Mouse (Mus musculus) cerebral cortex, adult 2 months (tissue): ENCODE measurements around the gene Hsf4.

Source experiments
- WGBS: fragments of 180-500 bp; shearing (Covaris S2); methylation state at CpG from one replicate; pipeline ENCODE4 v1.1.7; 2018; 5-methylcytosine and 5-hydroxymethylcytosine counted together

Gene Hsf4

DNA sequence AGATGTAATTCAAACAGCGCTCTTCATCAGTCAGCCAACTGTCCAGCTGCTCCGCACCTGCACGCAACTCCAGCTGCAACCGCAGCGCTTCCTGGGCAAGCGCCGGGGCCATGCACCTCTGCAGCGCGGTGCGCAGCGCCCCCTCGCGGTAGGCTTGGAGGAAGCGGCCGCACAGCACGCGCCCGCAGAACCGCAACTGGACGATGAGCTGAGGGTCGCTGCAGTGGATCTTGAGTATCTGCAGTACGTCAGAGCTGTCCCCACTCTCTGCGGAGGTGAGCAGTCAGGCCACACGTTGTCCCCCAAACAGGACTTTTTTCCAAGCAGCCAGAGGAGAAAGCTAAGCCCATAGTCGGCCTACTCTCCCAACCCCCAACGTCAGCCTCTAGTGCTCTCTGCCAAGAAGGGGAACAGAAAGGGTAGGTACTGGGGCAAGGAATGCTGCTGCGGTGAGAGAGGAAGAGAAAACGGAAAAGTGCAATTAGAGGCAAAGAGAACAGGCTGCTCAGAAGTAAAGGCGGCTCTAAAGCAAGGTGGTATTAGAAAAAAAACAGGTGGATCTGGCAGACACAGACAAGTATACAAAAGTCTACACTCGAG, 9.8 kb upstream of the Hsf4 start:
- 7% methylated on average over 30 of the region's 30 CpGs for WGBS

DNA sequence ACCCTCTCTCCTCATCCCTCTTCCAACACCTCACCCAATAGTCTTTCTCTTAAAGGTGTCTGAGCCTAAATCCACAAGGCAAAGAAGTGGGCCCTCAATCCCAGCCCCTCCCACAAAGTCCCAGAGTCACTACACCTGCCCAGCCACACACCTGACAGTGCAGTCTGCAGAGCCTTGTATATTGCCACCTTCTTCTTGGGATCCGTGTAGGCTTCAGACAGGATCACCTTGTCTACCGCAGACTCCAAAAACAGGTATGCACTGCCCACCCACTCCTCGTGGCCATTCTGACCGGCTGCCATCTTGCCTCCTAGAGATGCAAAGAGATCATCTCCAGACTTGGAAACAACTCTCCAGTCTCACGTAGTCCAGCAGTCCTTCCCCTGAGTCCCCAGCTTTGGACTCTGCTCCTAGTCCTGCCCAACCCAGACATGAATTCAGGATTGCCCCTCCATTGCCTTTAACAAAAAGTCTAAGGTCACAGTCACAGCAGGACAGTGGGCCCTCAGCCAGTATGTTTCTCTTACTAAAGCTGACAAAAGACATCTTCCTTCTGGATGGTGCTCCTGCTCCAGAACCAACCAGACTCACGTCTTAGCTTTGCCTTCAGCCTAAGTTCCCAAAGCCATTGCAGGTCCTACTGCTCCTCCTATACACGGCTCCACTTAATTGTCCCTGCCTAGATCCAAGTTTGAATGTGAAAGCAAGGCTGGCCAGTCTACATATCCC, 9.1 kb upstream of the Hsf4 start:
- WGBS, result 81% methylated on average over 7 of the region's 7 CpGs

DNA sequence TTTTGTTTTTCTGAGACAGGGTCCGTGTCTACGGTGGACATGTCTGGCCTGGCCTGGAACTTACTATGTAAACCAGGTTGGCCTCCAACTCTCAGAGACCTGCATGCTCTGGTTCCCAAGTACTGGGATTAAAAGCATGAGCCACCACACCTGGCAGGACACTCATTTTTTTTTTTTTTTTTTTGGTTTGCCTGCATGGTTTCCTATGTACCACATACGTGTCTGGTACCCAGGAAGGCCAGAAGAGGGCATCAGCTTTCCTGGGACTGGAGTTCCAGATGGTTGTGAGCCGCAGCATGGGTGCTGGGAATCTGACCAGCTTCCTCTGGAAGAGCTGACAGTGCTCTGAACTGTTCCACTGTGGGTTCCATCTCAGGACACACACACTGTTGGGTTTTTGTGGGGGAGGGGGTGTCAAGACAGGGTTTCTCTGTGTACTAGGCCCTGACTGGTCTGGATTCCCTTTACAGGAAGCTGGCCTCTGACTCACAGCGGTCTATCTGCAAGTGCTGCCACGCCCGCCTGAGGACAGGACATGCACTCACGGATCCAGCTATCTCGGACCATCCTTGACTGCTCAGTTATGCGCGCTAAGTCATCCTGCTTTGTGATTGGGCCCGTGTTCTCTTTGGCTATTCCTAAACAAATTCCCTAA, 8.1 kb upstream of the Hsf4 start:
- WGBS, result 92% methylated on average over 12 of the region's 12 CpGs

DNA sequence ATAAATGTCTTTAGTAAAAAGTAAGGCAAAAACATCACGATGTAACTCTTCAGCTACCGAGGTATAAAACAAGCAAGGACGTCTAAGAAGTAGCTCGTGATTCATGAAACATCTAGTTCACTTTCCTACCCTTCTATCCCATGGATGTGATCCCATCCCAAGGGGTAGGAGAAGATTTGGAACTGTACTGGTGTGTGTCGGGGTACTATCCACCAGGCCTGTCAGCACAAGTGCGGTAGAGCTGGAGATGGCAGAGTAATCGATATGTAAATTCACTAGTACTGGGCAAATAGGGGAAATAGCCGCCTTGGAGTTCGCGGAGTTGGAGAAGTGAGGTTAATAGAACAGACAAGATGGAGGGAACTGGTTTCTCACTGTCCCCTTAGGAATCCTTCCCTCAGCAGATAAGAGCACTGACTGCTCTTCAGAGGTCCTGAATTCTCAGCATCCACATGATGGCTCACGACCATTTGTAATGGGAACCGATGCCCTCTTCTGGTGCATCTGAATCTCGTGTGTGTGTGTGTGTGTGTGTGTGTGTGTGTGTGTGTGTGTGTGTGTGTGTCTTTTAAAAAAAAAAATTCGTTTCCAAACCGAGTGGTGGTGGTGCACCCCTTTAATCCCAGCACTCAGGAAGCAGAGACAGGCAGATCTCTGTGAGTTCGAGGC, 6.2 kb upstream of the Hsf4 start:
- WGBS, result 49% methylated on average over 16 of the region's 16 CpGs

DNA sequence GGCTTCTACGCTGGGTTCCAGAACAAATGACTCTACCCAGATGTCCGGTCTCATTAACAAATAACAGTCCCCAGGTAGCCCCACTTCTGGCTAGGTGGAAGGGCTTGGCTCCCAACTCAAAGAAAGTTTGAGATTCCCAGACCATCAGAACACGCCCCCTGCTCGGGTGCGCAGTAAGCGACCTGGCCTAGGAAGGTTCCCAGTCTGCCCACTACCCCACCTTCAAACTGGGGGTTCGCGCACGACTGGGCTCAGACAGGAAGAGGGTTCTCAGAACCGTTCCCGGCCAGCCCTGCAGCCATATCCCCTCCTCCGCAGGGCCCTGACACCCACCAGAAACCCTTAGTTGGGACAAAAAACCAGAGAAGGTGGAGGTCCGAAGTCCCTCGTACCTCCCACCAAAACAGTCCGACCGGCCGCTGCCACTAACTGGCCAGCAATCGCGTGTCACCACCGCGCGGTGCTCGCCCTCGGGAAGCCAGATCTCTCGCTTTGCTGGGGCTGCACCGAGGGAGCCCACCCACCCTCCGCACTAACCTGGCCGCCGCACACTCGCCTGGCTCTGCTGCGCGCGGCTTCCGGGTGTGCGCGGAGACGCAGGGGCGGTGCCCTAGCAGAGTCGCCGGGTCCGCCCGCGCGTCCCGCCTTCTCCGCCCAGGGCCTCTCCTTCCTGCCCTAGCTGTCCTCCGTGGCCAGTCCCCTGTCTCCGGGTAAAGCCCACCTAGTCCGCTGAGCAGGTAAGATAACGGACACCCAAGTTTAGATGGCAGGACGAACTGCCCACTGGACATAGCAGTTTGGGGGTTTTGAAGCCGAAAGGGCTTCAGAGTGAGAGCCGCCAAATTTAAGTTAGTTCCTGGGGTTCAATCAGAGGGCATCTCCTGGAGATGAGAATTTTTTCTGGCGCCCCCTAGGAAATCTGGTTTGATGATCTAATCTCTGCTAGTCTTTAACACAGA, 5.3 kb upstream of the Hsf4 start, which contains the start of the genes Tradd and Fbxl8:
Gene Tradd, minus strand, starts transcription at position 586 of the 959 bp plus-strand sequence.
Gene Fbxl8, plus strand, starts transcription at position 625 of the 959 bp plus-strand sequence.
- WGBS, result 2% methylated on average over 54 of the region's 54 CpGs

DNA sequence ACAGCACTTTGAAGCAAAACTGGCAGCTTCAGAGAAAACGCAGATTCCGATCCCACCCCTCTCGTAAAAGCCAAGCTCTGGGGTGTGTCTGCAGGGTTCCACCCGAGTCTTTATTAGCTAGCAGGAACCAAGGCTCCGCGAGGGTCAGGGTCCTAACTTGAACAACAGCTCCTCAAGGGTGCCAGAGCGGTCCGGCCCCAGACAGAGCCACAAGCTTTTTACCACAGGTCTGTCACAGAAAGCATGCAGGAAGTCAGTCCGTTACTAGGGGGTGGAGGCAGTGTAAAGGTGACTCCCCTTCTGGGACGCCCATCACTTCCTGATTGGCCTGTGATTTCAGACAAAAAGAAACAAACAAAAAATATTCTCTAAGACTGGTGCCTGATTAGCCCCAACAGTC, 4.5 kb upstream of the Hsf4 start:
- WGBS, result 16% methylated on average over 10 of the region's 10 CpGs

DNA sequence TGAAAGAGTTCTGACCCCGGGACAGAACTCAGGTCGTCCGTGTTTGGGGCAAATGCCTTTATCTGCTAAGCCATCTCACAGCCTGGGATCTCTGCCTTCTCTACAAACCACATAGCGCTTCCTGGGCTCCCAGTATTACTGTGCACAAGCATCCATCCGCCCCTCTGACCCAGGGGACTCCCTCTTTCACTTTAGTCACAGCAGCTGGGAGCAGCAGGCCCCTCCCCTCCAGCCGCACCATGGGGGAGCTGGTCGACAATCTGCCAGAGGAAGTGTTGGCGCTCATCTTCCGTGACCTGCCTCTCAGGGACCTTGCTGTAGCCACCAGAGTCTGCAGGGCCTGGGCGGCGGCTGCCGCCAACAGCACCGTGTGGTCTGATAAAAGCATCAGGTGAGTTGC, 2.8 kb upstream of the Hsf4 start:
- 52% methylated on average over 13 of the region's 13 CpGs for WGBS

DNA sequence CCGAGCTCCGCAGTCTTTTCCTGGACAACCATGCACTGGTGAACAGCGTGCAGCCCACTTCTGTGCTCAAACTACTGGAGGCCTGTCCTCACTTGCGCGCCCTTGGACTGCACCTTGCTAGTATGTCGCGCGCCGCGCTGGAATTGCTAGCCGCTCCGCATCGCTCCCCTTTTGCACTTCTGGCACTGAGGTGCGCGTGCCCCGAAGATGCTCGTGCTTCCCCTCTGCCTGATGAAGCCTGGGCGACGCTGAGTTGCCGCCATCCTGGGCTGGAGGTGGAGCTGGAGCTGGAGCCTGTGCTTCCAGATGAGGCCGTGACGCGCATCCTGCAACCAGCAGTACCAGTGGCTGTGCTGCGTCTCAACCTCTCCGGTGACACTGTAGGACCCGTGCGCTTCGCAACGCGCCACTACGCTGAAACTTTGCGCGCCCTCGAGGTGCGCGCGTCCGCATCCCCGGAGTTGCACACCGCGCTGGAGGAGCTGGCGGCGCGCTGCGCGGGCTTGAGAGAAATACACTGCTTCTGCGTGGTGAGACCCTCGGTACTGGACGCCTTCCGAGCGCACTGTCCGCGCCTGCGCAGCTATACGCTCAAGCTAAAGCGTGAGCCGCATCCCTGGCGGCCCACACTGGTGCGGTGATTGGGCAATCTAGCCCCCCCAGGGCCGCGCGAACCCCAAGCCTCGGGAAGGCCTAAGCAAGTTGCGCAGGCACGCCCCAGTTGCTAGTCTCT, 1.1 kb upstream of the Hsf4 start:
- WGBS, result 7% methylated on average over 65 of the region's 65 CpGs

DNA sequence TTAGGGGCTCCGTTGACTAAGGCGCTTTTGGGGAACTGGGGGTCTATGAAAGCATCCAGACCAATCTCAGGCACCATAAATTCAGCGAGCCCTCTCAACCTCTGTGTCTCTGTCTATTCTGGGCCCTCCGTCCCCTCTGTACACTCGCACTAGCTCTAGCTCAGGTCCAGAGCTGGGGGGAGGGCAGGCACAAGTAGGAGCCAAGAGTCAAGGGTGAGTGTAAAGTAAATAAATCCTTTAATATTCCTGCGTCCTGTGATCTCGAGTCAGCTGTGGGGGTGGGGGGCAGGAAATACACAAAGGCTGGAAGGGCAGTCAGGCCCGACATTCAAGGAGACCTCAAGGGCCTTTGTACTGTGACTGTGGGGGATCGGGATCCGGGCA, 534 bp upstream of the Hsf4 start:
- 6% methylated on average over 10 of the region's 10 CpGs for WGBS

DNA sequence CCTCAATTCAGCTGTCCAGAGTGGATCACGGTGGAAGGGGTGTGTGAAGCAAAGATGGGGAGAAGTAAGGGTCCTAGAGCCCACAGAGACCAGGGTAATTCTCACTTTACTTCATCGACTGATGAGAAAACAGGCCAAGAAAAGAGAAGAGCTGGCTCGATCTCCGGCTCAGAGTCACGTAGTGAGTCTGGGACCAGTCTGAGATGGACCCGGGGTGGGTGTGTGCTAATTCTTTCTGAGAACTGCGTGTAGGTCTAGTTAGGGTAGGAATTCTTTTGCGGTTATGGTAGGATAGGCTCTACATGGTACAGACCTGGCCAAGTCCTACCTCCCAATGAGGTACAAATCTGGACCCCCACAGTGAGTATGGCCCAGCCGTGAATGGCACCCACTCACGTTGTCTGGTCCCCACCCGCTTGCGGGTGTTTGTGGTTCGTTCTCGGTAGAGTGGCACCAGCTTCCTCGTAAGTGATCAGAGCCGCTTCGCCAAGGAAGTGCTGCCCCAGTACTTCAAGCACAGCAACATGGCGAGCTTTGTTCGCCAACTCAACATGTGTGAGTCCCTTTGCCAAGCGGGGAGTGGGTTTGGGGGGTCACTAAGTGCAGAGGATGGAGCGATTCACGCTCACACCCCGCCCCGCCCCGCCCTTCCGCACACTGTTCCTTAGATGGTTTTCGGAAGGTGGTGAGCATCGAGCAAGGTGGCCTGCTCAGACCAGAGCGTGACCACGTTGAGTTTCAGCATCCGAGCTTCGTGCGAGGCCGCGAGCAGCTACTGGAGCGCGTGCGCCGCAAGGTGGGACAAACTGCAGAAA, 707 bp downstream of the Hsf4 start:
- WGBS, result 21% methylated on average over 39 of the region's 39 CpGs

DNA sequence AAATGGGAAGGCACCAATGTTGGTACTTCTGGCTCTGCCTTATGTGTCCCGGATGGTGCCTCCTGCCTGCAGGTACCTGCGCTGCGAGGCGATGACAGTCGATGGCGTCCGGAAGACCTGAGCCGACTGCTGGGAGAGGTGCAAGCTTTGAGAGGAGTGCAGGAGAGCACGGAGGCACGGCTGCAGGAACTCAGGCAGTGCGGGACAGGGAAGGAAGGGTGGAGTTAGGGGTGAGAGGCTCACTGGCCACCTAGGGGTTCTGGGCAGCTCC, 1.2 kb downstream of the Hsf4 start:
- 32% methylated on average over 11 of the region's 11 CpGs for WGBS

DNA sequence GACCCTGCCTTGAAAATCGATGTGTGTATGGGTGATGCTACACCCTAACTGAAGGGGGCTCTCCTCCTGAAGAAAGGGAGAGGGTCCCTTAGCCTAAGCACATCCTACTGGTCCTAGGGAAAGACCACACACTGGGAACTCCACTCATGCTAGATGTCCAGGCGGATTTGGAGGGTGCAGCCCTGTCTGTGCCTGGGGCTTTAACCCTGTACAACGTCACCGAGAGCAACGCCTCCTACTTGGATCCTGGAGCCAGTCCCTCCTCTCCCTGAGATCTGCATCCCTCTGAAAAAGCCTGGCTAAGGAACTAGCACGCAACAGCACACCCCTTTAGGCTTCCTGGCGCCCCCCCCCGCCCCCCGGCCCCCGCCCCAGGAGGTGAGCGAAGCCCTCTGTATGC, 5.8 kb downstream of the Hsf4 start:
- WGBS, result 8% methylated on average over 11 of the region's 11 CpGs

DNA sequence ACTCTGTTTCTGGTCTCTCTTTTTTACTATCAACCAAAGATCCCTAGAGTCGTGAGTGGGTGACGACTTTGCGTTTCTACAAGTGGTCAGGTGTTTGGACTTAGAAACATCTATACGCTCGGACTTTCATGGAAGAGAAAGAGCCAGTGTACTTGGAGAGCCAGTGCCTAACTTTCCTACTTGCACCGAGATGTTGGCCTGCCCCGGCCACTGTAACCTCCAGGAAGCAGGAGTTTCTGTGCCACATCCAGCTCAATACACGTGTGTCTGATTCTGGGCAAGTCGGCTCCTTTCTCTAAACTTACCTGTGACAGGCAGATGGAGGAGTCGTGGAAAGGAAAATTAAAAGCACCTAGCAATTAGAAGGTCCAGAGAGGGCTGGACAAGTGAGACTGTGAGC, 6.2 kb downstream of the Hsf4 start, which contains the start of gene Nol3:
Gene Nol3, plus strand, starts transcription at position 301 of the 400 bp plus-strand sequence.
- WGBS, result 3% methylated on average over 10 of the region's 10 CpGs

DNA sequence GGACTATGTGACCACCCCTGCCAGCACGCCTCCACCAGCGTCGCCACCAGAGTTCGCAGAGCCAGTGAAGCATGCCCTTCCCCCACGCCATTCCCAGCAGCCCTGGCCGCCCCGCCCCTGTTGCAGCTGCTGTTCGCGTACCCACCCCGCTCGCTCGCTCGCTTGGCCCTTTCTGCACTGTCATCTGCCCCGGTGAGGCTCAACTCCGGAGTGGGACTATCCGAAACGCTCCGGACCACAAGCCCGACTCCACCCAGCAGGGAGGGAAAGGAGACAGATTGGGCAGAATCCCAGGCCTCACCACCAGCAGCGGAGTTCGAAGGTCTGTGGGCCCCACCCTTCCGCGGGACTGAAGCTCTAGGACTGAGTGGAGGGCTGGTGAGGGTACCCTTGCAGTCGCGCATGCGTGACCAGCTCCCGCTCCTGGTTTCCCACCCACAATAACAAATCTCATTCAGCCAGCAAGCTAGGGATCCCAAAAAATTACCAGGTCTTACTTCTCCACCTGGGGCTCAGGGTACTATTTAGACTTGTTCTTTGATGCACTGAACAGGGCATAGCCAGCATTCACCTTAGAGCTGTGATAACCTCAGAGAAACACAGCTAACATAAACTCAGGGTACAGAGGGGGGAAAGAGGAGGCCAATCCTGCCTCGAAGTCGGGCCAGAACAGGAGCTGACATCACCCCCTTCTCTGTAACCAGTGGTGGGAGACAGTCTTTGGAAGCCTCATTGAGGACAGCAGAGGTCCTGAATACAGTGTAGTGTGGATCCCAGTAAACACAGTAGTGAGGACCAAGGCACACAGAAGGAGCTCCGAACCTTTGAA, 6.9 kb downstream of the Hsf4 start:
- WGBS, result 4% methylated on average over 30 of the region's 30 CpGs

DNA sequence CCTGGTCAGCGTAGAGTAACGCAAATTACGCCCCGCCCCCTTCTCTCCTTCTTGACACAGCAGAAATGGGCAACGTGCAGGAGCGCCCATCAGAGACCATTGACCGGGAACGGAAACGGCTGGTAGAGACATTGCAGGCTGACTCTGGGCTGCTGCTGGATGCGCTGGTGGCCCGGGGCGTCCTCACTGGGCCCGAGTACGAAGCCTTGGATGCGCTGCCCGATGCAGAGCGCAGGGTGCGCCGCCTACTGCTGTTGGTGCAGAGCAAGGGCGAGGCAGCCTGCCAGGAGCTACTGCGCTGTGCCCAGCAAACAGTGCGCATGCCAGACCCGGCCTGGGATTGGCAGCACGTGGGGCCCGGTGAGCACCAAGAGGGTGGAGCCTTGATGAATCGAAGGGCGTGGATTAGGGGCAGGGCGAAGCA, 9.3 kb downstream of the Hsf4 start:
- 5% methylated on average over 28 of the region's 28 CpGs for WGBS

DNA sequence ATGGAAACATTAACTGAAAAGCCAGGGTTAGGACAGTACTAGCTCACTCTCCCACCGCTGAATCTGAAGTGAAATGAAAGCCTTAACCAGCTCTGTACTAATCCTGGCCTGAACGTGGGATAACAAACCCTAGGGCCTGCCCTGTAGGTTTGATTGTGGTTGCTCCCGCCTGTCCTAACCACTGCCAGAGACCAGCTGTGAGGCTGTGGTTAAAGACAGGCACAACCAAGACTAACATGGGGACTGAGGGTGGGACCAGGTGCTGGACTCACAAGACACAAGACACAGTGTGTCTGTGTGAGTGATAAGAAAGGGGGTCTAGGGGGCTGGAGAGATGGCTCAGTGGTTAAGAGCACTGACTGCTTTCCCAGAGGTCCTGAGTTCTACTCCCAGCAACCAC, 11.0 kb downstream of the Hsf4 start:
- 84% methylated on average over 3 of the region's 3 CpGs for WGBS

DNA sequence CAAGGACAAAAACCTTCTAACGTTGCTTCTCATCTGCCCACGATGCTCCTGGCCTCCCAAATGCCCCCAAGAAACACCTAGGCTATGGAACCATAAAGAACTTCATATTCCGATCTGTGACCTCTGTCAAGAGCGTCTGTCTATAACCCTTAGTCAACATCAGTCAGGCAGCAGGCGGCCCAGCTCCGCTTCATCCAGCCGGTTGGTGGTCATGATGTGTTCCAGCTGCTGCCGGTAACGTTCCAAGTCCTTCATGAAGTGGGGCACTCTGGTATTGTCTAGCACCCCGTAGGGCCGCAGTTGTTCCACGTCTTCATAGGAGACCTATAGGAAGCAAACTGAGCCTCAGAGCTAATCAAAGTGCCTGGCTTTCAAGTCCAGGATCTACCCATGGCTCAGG, 12.2 kb downstream of the Hsf4 start:
- 93% methylated on average over 12 of the region's 12 CpGs for WGBS

DNA sequence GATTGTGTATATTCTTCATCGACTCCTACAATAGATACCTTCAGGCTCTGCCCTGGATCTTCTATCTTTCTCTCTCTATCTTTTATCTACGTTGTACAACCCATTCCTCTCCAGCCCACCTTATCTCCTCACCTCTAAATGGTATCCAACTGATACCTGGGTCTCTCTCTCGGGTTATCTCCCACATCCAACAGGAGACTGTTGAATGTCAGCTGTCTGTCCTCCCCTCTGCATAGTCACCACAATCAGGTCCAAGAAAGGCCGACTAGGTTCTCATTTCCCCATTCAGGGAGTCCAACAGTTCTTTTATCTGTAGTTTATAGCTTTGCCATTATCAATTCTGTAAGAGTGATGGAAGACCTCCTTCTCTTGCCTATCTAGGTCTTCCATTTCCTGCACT, 12.6 kb downstream of the Hsf4 start:
- WGBS, result 94% methylated on average over 4 of the region's 4 CpGs

DNA sequence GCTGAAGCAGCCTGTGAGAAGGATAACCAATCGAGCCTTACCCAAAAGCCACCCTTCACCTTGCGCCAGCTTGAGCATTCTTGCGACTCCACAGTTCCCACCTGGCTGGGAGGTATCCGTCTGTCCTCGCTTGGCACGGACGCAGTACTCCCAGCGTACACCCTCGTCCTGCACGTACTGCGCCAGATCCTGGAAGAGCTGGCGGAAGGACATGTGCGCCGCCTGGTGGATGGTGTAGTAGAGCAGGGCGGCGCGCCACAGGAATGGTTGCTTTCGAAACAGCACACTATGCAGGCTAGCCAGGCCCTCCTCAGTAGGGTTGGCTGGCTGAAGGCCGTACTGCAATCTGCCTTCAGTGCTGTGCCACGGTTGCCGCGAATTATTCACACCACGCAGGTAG, 13.5 kb downstream of the Hsf4 start:
- whole genome bisulfite sequencing, result 52% methylated on average over 23 of the region's 23 CpGs
